Mouse (Mus musculus) lung, adult 2 months (tissue): Measurements from ENCODE around the gene Cdc42ep4.

ENCODE experiments used
- CTCF ChIP-seq: fragments of 200-500 bp; IDR thresholded peaks from 2 replicates; pipeline ENCODE4 v1.5.1; 2011; ENCODE audit warnings: mild to moderate bottlenecking, low read length, control low read depth; ENCODE audit not compliant: insufficient read depth
- POLR2A ChIP-seq: fragments of 200-500 bp; IDR thresholded peaks from 2 replicates; pipeline ENCODE4 v1.6.1; 2011; ENCODE audit warnings: low read depth, mild to moderate bottlenecking, control low read depth, low read length, borderline replicate concordance; ENCODE audit errors: extremely low read depth

DNA sequence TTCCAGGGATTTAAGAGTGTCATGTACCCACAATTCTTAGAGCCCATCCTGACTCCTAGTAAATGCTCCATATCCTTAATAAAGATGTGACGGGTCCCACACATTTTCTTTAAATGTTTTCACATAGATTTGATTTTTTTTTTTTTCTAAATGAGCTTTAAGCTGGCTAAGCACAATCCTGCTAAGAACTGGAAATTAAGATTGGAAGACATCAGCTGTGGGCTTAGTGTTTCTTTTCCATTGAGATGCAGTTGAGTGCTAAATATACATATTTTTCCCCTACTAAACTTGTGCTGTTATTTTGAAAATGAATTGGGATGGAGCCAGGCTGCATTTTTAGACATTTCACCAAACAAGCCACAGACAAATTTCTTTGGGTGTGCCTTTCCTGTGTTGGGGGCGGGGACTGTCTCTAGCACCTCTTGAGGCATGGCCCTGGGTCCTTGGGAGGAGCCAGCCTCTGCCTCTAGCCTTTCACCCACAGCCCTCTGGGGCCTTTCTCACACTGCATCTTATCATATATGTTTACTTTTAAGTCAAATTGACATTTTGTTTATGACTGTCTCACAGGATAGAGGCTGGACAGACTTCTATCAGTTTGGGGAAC is 36.6 kb upstream of the Cdc42ep4 start:
- TF ChIP-seq CTCF (no peak), POLR2A (no peak)
